Mouse (Mus musculus): ENCODE data around the gene Kcna7.

- TF ChIP-seq CTCF (IDR thresholded peaks at IDR 0.05; ENCODE audit: low read depth): peak; percentile 83
- no peak for TF ChIP-seq EP300 (IDR thresholded peaks at IDR 0.05; ENCODE audit: low read depth)
These were observed 38.2 kb upstream of the Kcna7 start for GRCm38 (mm10) chr7:45367020-45367880.
